Mouse (Mus musculus) bone marrow, adult 2 months (tissue): ENCODE measurements around the gene Slc35f5.

Experiments used
- CTCF ChIP-seq: fragments of 200-500 bp; IDR thresholded peaks from 2 replicates; pipeline ENCODE4 v1.5.1; 2011; ENCODE audit warnings: low read length, control low read depth; ENCODE audit not compliant: control insufficient read depth, insufficient read depth
- POLR2A ChIP-seq: fragments of 200-500 bp; IDR thresholded peaks from 2 replicates; pipeline ENCODE4 v1.6.1; 2011; ENCODE audit warnings: low read depth, mild to moderate bottlenecking, control low read depth, low read length, borderline replicate concordance; ENCODE audit not compliant: control insufficient read depth

GRCm38 (mm10) chr1:125551564-125551963 is 8.8 kb upstream of the Slc35f5 start:
- TF ChIP-seq POLR2A (no peak), CTCF (no peak)
